Mouse (Mus musculus) stomach, postnatal 0 days (tissue): ENCODE results near the gene Cdk14.

ENCODE experiments used
- CTCF ChIP-seq: IDR thresholded peaks from 2 replicates; pipeline ENCODE4 v1.5.1; 2016; ENCODE audit warnings: antibody characterized with exemption, low read depth, mild to moderate bottlenecking, moderate library complexity
- EP300 ChIP-seq: optimal IDR thresholded peaks from 2 replicates; pipeline ENCODE3; 2016; ENCODE audit warnings: antibody characterized with exemption

DNA sequence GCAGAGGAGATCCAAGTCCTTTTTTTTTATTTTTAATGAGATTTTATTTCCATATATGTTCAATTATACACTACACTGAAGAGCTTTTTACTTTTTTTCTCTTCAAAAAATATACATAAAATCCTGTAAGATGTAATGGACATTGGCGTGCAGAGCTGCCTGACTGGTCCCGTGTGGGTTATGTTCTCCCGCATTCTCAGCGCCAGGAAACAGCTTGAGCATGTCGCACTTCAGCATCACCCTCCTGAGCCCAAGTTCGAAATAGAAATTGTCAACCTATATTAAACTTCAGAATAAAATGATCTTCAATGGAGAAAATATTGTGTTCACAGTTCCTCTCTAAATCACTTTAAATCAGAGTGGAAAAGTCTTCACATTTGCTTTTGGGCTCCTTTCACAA, 179.0 kb downstream of the Cdk14 start:
- TF ChIP-seq CTCF = no peak
- TF ChIP-seq EP300 = no peak
